Mouse (Mus musculus) hindbrain, postnatal 0 days (tissue): ENCODE results near the gene Gm27179. TPM values are rescaled to one million over a fixed set of nuclear protein-coding genes. Genes with fewer than 3 reads are reported as not detected.
"Not testable (repeated sequence)": the region's sequence is repeated elsewhere in the genome, so short reads cannot be mapped to it uniquely, and the experiment has no call there.

Source experiments
- ATAC-seq: fragments of 200-750 bp; cut with Nextera tagmentation; 2 replicates; pipeline ENCODE4 v1.8.0; 2017; ENCODE audit warnings: mild to moderate bottlenecking, moderate TSS enrichment, moderate library complexity
- DNase-seq: peaks from one replicate; pipeline ENCODE4 v3.0.0-alpha.2; 2015; ENCODE audit warnings: low spot score
- H3K27ac ChIP-seq: fragments of 300-500 bp; sonication (generic); 2 replicates; pipeline ENCODE4 v1.5.1; 2014; ENCODE audit warnings: mild to moderate bottlenecking
- H3K27me3 ChIP-seq: fragments of 300-500 bp; sonication (generic); 2 replicates; pipeline ENCODE4 v1.6.1; 2014; ENCODE audit warnings: low read length, mixed read lengths; ENCODE audit not compliant: insufficient read depth
- H3K36me3 ChIP-seq: fragments of 300-500 bp; sonication (generic); 2 replicates; pipeline ENCODE4 v1.6.1; 2014; ENCODE audit warnings: low read length, mixed read lengths; ENCODE audit not compliant: insufficient read depth
- H3K4me1 ChIP-seq: fragments of 300-500 bp; sonication (generic); 2 replicates; pipeline ENCODE4 v1.6.1; 2014; ENCODE audit warnings: antibody characterized with exemption, low read length, mixed read lengths; ENCODE audit not compliant: insufficient read depth
- H3K4me2 ChIP-seq: fragments of 300-500 bp; sonication (generic); 2 replicates; pipeline ENCODE4 v1.6.1; 2014; ENCODE audit warnings: low read depth, mild to moderate bottlenecking, low read length, moderate library complexity, mixed read lengths
- H3K4me3 ChIP-seq: fragments of 300-500 bp; sonication (generic); 2 replicates; pipeline ENCODE4 v1.5.1; 2014; ENCODE audit warnings: low read length
- H3K9ac ChIP-seq: fragments of 300-500 bp; sonication (generic); replicated peaks from 2 replicates; pipeline ENCODE4 v1.6.1; 2014; ENCODE audit warnings: mild to moderate bottlenecking, low read length, moderate library complexity, mixed read lengths
- H3K9me3 ChIP-seq: fragments of 300-500 bp; sonication (generic); 2 replicates; pipeline ENCODE4 v1.6.1; 2016; ENCODE audit warnings: low read length, mixed read lengths
- WGBS: fragments of 180-500 bp; shearing (Covaris S2); extraction: QIAGEN DNeasy Blood & Tissue Kit; methylation state at CpG from one replicate; pipeline ENCODE4 v1.1.7; 2014; 5-methylcytosine and 5-hydroxymethylcytosine counted together
- polyA plus RNA-seq: library from polyadenylated mRNA; unstranded; fragments of >200 nt; fragmentation: Nextera tagmentation; extraction: Ambion mirVana; gene quantifications from 2 replicates; pipeline ENCODE4 v1.2.1, GENCODE M21; 2015
- total RNA-seq: library from RNA; depleted of rRNA; stranded (reverse); fragments of >200 nt; gene quantifications from 2 replicates; pipeline ENCODE4 v1.2.3, GENCODE M21; 2014; rRNA removed

Gene Gm27179
- total and polyA plus RNA-seq, 2 experiments from 2014 or later: not detected

GRCm38 (mm10) chr14:69485466-69486135 lies 26.7 kb downstream of the Gm27179 start:
- not testable (repeated sequence) for ATAC-seq

DNA sequence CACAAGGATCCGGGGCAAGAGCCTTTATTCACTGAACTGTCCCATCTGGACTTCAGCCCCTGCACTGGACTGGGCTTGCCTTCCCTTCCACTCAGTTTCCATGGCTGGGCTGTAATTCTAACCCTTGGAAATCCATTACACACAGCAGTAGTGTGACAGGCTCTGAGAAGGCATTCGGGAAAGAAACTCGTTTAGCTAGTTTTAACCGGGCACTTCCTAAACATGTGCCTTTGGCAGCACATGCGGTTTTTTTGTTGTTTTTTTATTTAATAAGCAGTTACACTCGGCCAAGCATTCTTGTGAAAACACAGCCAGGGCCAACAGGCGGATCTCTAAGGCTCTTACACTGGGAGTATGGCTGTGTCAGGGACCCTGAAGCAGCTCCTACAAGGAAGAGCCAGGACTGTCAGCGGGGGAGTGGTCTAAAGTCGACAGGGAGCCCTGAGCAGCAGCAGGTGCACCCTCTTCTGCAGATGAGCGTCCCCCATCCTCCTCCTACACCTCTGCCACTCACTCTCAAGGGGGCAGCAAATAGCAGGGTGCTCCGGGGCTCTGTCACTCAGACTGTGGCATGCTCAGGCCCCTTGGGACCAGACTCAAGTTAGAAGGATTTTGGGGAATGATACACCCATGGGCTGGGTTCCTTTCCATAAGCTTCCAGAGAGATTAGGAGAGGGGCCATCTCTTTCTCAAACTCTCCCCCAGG lies 38.3 kb downstream of the Gm27179 start:
- WGBS: no CpG with 5 or more reads among the region's 11 CpGs
- H3K9me3 ChIP-seq, H3K4me3 ChIP-seq, H3K36me3 ChIP-seq, H3K4me2 ChIP-seq, H3K27ac ChIP-seq, DNase-seq, H3K27me3 ChIP-seq, ATAC-seq, H3K4me1 ChIP-seq, H3K9ac ChIP-seq: not testable (repeated sequence)

More at GRCm38 (mm10) chr14:69485466-69486135, 26.7 kb downstream of the Gm27179 start:
- H3K27me3 ChIP-seq, H3K4me2 ChIP-seq, H3K27ac ChIP-seq, DNase-seq, H3K36me3 ChIP-seq, H3K9ac ChIP-seq, H3K9me3 ChIP-seq, H3K4me3 ChIP-seq, H3K4me1 ChIP-seq: not testable (repeated sequence)
- no CpG with 5 or more reads among the region's 18 CpGs for WGBS

GRCm38 (mm10) chr14:69473322-69473721 lies 39.0 kb downstream of the Gm27179 start:
- not testable (repeated sequence) for H3K36me3 ChIP-seq
- no CpG with 5 or more reads among the region's 2 CpGs for WGBS

GRCm38 (mm10) chr14:69470122-69470708 lies 42.1 kb downstream of the Gm27179 start:
- H3K27ac ChIP-seq, H3K27me3 ChIP-seq, H3K9me3 ChIP-seq, H3K36me3 ChIP-seq, H3K4me2 ChIP-seq, ATAC-seq, H3K4me3 ChIP-seq, DNase-seq, H3K4me1 ChIP-seq, H3K9ac ChIP-seq: not testable (repeated sequence)
- WGBS: no CpG with 5 or more reads among the region's 8 CpGs

More at GRCm38 (mm10) chr14:69473322-69473721, 39.0 kb downstream of the Gm27179 start:
- not testable (repeated sequence) for H3K27me3 ChIP-seq, H3K9me3 ChIP-seq, H3K4me2 ChIP-seq, DNase-seq, ATAC-seq, H3K9ac ChIP-seq, H3K27ac ChIP-seq, H3K4me3 ChIP-seq, H3K4me1 ChIP-seq

DNA sequence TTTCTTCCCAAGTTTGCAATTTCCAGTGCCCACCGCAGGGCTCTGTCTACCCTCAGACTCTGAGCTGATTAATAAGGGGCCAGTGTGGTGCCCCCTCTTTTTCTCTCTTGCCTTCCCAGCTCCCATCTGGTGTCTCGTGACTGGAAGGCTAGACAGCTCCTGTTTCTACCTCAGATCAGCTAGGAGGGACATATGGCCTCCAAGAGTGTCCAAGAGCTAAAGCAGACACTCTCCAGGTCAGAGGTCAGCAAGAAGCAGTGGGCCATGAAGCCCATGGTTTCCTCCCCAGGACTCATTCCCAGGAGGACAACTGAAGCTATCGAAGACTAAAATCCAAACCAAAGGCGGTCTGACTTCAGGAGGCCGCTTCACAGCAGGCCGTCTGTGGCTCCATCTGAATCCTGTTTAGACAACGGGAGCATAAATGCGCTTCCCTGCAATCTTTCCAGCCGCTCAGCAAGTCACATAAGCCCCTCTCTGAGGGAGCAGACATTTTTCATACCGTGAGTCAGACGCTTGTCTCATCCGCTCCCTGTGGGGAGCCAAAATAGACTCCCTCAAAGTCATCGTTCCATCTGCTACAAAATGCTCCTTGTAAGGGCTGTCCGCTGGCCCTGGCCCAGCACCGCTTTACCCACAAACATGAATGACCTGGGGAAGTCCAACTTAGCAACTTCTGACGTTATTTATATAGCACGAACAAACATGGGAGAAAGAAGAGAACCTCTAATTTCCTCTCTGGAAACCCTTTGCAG lies 44.6 kb downstream of the Gm27179 start:
- H3K9me3 ChIP-seq, H3K36me3 ChIP-seq, H3K9ac ChIP-seq, H3K27me3 ChIP-seq, H3K4me3 ChIP-seq, H3K4me1 ChIP-seq, H3K27ac ChIP-seq, H3K4me2 ChIP-seq, DNase-seq, ATAC-seq: not testable (repeated sequence)
- no CpG with 5 or more reads among the region's 17 CpGs for WGBS

DNA sequence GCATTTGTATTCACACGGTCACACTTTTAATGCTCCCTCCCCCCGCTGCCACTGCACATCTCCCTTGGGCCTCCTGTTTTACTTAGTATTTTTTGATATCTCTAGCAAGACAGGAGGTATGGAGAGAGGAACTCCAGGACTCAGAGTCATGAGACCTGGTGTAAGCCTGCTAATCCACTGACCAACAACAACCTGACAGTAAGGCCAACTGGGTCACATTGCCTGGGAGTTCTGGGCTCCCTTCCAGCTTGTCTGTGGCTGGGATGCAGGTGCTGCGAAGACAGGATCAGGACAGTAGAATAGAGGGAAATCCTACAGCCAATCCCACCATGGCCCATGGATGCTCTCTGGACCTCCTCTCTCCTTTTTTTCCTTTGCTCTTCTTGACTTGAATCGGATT lies 47.9 kb downstream of the Gm27179 start:
- not testable (repeated sequence) for H3K27ac ChIP-seq, H3K27me3 ChIP-seq, ATAC-seq, H3K9me3 ChIP-seq, H3K4me3 ChIP-seq, H3K4me2 ChIP-seq, H3K9ac ChIP-seq, H3K4me1 ChIP-seq, H3K36me3 ChIP-seq, DNase-seq
- WGBS: no CpG with 5 or more reads among the region's 4 CpGs

Other genes with a start within 250 kb of the Gm27179 start
- not detected in 2 replicates for gene Synb, start 218.2 kb downstream of the Gm27179 start, total RNA-seq
- not detected in 2 replicates for gene Synb, start 218.2 kb downstream of the Gm27179 start, polyA plus RNA-seq
- gene Gm16867, start 9.2 kb downstream of the Gm27179 start, total RNA-seq: not detected in 2 replicates
- not detected in 2 replicates for gene Gm16867, start 9.2 kb downstream of the Gm27179 start, polyA plus RNA-seq
- gene Entpd4b, start 42.9 kb upstream of the Gm27179 start, total RNA-seq: 23.4 and 23.7 TPM in 2 replicates
- 14.8 and 14.9 TPM in 2 replicates for gene Entpd4b, start 42.9 kb upstream of the Gm27179 start, polyA plus RNA-seq